Mouse (Mus musculus) liver, embryonic 14.5 days (tissue): ENCODE results near the gene Hoxa13.

ENCODE experiments used
- CTCF ChIP-seq: IDR thresholded peaks from 2 replicates; pipeline ENCODE4 v1.5.1; 2016; ENCODE audit warnings: antibody characterized with exemption, low read depth, control low read depth
- EP300 ChIP-seq: IDR thresholded peaks from 2 replicates; pipeline ENCODE4 v1.6.1; 2016; ENCODE audit warnings: antibody characterized with exemption, low read depth

DNA sequence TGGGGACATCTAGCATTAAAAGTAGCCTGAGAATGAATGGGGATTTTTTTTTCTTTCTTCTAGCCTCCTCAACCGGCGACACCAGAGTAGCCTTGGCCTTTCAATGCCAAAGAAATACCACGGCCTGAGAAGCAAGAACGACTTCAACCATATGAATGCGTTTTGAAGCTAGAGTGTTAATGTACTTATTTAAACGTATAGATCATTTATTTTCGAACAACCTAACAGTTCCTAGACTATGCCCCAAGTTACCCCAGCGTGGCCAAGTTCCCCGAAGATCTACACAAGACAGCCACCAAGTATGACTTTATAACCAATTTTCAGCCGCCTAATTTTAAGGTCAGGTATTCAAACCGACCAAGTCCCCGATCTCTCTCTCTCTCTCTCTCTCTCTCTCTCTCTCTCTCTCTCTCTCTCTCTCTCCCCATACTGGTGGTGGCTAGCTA, 39.8 kb downstream of the Hoxa13 start:
- TF ChIP-seq CTCF (no peak), EP300 (no peak)
